Mouse (Mus musculus) yolk sac, embryonic 10.5 days (tissue): ENCODE data around the gene Kif16b.

ENCODE experiments used
- DNase-seq: peaks from one replicate; pipeline ENCODE4 v3.0.0-alpha.2; 2017; ENCODE audit warnings: low spot score

The Kif16b gene

DNA sequence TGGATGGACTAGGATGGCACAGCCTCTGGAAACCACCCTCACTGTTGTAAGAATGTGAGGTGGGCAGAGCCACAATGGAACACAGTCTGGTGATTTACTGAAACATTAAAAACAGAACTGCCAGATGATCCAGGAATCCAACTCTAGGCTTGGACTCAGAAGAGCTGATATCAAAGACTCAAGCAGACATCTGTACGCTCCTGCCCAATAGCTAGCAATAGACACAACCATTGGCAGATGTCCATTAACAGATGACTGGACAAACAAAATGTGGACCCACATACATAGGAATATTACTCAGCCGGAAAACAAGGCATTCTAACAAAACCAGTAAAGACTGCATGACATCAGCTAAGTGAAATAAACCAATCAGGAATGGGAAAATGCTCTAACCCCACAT lies 167.3 kb downstream of the Kif16b start:
- no peak for DNase-seq

DNA sequence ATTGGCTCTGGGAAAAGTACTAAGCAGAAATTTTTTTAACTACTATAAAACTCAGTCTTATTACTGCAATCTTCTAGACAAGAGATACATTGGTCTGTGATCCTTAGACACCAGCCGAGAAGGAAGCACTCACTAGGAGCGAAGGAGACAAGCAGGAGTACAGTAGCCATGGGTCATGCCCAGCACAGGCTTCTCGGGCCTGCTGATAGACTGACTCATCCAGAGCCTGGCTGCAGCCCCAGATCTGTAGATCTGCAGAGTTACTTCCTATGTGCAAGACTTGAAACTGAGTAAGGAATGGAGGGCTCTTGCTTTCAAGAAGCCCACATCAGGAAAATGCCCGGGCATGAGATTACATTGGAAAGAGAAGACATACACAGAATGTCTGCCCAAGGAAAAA lies 169.0 kb downstream of the Kif16b start:
- DNase-seq, result no peak

DNA sequence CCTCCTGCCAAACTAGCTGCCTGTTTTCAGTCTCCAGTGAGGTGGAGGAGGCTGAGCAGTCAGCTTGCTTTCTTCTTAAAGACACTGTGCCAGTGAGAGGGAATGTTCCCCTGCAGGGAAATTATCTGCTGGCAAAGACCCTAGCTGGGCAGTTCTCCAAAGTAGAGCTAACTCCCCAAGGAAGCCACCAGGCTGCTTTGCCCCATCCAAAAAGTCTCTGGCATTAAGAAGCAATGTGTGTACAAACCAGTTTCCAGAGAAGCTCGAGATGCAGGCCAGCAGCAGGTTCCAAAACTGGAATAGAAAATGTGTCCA lies 169.6 kb downstream of the Kif16b start:
- DNase-seq, result no peak

DNA sequence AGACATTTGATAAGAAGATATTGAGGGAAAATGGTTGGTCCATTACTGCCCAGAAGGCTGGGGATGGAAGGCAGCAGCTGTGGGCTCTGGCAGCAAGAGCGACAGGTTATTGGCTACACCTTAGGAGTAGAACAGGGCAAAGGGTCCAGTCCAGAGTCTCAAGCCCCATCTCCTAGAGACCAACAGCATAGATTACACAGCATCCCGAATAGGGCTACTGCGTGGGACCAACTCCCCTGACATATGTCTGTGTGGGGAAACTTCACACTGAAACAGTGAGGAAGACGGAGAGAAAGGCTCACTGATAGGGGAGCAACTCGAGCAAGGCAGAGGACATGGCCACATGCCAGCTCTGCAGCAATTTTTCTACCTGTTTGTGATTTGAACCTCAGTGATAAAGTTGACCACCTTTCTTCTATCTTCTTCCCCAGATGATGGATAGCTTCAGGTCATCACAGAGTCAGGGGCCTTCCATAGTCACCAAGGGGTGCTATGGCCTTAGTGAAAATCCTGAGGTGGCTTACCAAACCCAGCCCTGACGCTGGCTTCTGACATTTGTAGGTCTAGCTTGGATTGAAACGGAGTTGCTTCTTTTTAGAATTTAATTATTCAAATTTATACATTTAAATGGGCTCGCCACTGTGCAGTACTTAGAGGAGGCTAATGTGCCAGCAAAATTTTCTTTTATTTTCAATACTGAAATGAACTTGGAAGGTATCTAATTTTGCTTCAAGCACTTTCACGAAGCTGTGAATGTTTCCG lies 170.1 kb downstream of the Kif16b start:
- DNase-seq, result no peak

DNA sequence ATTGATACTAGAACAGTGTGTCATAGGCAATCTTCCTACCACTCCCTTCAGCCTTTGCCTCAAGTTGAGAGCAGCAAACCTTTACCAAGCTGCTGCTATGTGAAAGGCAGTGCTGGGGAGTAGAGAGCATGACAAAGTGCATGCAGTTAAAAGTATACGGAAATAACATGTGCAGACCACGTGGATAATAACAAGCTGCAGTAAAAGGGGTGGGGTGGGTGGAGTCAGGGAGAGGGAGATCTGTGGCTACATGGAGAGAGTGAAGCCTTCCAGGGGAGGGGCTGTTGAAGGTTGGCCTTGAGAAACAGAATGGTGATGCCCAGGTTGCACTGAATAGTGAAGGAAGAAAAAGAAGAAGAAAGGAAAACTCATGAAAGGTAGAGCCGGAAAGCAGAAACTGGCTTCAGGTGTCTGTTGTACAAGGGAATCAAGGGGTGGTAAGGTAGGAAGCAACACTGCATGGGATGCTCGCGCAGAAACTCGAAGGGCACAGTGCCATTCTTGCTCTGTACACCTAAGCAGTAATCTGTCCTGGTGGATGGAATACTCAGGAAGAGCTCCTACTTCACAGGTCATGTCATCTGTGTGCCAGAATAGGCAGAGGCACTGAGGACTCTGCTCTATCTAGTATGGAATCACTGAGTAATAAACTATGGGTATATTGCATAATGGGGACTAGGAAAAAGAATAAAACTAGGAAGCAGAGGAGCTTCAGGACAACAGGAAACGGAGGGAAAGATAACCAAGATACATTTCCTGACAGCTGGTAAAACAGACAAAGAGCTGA lies 176.9 kb downstream of the Kif16b start:
- DNase-seq, result no peak

DNA sequence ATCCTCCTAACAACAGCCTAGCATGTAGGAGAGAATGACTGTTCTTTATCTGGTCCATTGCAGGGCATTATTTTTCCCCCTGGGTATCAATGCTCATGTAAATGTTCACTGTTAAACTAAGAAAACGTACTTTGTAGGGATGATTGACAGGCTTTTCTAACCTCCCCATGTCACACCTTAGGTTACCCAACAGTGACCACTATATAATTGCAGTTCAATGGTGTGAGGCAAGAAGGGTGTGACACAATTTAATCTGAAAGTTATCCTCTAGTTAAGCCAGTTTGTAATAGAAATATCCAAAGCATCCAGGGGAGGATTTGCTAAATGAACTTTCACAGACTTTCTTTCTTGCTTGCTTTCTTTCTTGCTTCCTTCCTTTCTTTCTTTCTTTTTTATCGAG lies 181.2 kb downstream of the Kif16b start:
- no peak for DNase-seq

DNA sequence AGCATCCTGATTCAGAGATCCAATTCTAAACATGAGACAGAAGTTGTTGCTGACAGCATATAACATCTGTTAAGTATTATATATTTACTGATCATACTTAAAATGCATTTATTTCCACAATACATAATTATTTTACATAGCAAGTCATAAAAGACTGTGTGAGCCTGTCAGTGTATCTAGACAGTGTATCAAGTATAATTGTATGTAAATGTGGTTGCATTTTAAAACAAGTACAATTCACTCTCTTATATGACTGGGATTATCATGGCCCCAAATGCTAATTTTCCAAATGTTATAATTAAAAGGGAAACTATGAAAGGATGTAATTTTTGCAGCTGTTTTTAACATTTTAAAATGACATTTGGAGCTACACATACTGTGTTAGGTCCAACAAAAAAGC lies 182.3 kb downstream of the Kif16b start:
- DNase-seq, result no peak

DNA sequence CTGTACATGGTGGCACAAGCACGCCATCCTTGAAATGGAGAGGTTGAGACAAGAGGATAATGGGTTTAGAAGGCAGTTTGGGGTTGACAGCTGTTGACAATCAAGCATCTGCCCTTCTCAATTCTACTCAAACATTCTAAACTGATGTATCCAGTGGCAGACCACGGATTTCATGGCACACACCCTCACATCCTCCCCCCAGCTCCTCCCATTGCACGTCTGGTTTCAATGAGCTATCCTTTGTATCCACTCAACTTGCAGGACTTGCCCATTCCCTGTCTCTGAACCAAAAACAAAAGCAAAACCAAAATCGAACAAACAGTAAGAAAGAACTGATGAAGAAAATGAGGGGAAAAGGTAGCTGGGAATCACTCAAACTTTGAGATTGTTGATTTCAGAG lies 183.7 kb downstream of the Kif16b start:
- no peak for DNase-seq

DNA sequence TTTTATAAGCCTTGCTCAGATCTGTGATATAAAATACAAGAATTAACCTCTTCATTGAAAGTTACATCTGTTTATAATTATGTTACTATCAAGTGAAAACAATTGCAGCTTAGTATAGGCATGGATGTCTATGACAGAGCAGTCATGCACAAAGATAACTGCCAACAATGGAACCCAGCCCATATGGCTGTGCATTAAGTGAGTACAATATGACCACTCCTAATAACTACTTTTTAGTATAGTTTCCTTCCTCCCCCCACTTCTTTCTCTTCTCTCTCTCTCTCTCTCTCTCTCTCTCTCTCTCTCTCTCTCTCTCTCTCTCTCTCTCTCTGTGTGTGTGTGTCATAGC lies 185.4 kb downstream of the Kif16b start:
- no peak for DNase-seq

DNA sequence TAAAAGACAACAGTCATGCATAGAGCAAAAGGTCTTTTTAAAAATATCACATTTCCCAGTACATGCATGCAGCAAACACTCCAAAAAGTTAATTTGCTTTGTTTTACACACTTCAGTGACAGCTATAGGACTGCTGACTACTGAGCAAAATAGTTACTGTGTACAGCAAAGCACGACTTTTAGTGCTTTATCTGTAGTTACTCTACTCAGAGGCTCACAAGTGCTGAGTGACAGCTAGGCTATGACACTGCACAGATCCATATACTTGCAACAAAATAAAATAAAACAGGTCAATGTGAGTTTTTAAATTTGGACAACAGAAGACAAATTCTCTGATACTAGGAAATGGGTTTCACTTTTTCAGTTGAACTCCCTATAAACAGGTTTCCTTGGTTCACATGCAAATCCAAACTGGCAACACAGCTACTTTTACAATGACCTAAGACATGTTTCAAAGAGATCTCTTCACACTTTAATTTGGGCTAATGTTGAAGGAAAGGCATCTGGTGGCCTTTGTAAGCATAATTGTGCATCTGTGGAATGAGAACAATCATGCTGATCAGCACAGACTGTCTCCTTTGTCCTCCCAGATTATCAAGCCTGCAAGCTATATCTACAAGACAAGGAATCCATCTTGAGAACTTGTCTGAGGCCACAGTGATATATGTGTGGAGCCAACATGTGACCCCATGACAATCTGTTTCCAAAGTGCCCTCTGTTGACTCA lies 186.0 kb downstream of the Kif16b start:
- DNase-seq, result no peak

DNA sequence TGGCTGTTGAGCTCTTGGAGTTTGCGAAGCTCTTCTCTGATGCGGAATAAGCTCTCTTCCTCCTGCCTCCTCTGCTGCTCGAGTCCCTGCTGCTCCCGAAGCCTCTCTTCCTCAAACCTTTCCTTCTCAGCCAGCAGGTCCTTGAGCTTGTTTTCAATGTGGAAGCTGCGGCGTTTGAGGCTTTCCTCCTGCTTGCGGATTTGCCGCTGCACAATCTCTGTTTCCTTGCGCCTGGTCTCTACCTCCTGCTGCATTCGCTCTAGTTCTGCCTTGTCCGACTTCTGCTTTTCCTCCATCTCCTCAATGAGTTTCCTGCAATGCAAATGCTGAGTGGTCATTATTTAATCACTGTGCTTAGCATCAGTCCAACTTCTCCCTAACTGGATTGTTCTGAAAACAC lies 188.6 kb downstream of the Kif16b start:
- no peak for DNase-seq

DNA sequence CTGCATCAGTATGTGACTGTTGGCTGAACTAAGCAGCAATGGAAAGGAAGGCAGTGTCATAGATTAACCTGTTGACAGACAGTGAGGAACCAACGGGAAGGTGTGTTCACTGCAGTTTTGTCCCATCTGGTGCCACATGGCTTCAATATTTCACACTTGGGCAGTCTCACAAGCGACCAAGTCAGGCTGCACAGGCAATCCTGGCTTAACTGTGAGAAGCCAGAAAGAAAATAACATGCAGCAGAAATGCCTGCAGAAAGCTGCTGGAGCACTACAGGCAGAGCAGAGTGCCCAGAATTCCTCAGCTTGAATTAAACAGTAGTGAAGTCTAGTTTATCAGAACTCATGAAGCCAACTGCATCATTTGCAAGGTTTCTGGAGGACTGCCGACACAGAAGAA lies 192.0 kb downstream of the Kif16b start:
- DNase-seq, result no peak

DNA sequence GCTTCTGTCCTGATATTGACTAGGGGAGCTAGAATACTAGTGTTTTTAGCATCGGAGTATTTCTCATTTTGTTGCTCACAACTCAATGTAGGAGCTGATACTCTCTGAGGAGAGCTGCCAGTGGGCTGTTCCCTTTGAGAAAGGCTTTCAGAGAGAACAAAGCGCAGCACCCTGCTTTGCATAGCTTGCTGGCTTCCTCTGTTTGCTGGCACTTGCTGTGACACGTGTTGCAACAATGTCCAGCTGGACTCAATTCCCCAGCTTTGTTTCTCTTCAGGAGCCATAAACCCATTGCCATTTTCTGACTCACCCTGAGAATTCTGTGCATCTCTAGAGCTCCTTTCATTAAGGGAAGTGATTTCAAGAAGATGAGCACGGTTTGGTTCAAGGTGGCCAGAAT lies 200.6 kb downstream of the Kif16b start:
- no peak for DNase-seq

DNA sequence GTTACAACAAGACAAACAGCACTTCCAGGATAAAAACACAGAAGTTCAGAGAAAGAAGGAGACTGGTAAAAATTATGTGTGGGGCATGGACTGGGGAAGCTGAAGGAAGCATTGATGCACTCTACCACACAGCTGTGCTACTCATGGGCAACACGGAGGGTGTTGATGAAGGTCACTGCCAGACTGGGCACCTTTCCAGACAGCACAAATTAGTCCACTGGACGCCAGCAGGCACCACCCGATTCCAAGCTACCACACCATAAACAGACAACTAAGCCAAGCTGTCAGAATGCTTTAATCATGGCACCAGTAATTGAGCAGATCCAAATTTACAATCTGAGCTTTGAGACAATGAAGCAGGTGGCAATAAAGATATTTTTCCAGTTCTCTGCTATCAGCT lies 202.7 kb downstream of the Kif16b start:
- DNase-seq, result no peak

DNA sequence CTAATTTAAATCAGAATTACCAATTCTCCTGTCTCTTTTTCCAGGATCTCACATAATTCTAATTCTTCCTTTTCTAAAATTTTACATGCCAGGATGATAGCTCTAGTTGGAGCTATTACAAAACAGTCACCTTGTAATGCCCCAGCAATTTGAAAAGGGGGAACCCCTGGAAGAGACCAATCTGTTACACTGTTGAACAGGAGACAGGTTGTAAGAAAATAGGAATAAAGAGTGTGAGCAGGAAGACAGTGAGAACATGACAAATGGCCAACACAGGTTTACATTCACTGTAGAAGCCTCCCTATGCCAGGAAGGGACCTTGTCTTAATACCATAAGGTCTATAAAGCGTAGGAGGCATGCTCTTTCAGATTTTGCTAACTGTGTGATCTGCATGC lies 206.4 kb downstream of the Kif16b start:
- no peak for DNase-seq

DNA sequence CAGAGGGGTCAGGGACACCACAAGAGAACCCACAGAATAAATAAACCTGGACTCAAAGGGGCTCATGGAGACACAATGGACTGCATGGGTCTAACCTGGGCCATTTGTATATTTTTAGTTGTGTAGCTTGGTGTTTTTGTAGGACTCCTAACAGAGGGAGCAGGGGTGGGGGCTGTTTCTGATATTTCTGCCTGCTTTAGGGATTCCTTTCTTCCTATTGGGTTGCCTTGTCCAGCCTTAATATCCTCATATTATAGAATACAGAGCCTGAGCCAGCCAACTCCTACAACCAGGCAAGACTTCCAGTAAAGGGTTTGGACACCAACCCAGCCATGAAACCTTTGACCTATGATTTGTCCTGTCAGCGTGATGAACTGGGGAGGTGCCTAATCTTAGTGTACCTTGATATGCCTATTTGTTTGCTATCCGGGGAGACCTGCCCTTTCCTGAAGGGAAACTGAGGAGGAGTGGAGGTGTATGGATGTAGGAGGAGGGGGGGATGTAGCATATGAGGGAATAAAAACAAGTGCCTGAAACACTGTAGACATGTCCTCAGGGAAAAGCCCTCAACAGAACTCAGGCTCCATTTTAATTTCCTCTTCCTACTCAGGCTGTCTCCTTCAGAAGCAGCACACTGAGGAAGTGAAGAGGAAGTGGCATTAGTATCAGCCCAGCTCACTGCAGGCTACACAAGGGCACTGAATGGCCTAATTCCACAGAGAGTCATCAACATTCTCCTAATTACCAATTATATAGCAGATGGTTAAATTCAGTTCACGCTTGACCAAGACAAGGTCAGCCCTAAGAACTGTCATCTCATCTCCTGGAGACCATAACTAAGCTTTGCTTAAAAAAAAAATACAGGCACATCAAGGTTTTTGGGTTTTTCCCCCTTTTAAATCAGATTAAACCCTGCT lies 207.1 kb downstream of the Kif16b start:
- no peak for DNase-seq

DNA sequence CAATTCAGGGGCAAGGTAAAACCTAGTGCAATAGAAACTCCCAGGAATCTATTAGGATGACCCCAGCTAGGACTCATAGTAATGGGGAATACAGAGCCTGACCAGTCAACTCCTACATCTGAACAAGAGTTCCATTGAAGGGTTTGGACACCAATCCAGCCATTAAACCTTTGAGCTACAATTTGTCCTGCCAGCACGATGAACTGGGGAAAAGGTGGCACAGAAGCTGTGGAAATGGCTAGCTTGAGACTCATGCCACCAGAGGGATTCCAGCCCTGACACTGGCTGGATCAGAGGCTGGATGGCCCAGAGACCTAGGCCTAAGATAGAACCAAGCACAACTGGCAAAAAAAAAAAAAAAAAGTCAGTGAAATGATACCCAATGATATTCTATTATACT lies 207.9 kb downstream of the Kif16b start:
- no peak for DNase-seq

DNA sequence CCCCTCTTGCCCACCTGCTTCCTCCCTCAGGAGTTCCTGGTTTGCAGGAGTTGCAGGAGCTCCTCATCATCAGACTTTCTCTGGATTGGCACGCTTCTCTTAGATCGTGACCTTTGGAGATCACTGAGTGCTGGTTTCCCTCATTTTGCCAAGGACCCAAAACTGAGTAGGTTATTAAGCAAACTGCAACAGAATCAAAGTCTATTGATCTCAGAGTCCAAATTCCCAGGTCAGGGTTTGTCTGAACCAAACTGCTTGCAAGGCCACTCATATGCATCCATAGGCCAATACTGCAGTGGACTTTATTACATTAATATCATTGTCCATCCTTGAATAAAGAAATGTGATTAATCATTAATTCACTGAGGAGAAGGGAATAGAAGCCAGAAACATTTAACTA lies 211.8 kb downstream of the Kif16b start:
- DNase-seq, result no peak

DNA sequence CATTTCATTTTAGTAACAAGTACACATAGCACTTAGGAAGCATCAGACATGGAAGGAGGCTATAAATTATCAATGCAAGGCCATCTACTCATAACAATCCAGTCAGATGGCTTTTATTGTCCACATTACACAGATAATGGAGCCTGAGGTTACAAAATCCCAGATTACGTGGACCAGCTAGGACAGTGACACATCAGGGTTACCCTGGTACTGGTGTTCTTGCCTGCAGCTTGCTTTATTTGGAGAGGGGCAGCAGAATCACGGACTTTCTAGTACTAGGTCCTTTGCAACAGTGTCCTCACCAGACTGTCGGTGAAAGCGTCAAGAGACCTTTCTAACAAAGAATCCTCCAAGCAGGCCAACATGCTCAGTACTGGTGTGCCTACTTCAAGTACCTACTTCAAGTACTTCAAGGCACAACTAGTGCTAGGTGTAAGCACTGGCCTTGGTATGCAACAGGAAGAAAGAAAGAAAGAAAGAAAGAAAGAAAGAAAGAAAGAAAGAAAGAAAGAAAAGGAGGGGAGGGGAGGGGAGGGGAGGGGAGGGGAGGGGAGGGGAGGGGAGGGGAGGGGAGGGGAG lies 213.3 kb downstream of the Kif16b start:
- no peak for DNase-seq

DNA sequence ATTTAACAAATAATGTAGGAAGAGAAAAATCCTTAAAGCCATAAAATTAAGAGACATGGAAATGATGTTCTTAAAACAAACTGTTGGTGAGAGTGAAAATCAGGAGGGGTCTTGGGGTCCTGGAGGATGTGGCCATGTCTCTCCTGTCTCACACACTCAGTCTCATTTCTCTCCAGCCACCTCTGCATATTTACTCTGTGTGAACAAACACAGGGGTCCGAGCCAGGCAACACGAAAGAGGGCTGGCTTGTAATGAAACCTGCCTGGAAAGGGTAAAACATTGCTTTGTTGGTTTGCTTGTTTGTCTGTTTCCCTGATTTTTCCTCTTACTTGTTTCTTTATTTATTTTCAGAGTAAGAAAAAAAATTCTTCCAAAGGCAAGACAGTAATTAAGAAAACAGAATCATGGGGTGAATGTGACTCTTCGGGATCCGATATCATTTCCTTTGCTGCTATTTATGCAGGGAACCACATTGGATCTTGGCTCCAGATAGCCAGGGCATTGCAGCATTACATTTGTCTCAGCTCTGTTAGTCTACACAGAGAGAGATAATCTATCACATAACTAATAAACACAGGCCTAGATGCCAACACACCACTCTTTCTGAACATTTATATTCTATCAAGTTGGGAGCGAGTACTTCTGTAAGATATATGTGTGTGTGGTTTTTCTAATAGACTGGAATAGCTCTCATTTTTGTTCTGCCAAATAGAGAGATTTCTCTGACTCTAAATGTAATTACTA lies 218.2 kb downstream of the Kif16b start:
- DNase-seq, result no peak

DNA sequence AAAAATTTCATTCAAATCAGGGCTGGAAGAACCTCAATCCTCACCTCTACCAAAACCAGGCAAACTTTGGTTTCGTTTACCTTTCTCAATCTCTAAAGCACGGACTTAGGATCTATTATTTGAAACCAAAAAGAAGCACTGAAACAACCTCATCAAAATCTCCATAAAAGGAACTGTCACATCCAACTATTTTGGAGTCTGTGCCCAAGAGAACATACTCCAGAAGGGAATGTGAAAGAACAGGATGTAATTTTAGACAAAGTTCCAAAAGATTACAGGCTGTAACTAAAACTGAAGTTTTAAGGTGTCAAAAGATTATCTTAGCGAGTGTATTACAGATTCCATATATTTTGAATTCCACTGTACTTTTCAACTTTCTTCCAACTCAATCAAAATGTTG lies 232.9 kb downstream of the Kif16b start:
- no peak for DNase-seq
